Mouse (Mus musculus) myocyte (in vitro differentiated cells): ENCODE measurements around the gene 4930590J08Rik. TPM values are rescaled to one million over a fixed set of nuclear protein-coding genes. Genes with fewer than 3 reads are reported as not detected.

Experiments
- H3K27me3 ChIP-seq: one replicate; pipeline ENCODE4 v1.6.1; 2011; ENCODE audit not compliant: control insufficient read depth, insufficient read depth, insufficient read length
- H3K36me3 ChIP-seq: one replicate; pipeline ENCODE4 v1.6.1; 2011; ENCODE audit not compliant: control insufficient read depth, insufficient read depth
- H3K4me2 ChIP-seq: one replicate; pipeline ENCODE4 v1.6.1; 2011; ENCODE audit warnings: low read depth, control low read depth
- H3K4me3 ChIP-seq: one replicate; pipeline ENCODE4 v1.5.1; 2011; ENCODE audit warnings: mild to moderate bottlenecking, control low read depth, moderate library complexity
- H3K79me2 ChIP-seq: one replicate; pipeline ENCODE4 v1.6.1; 2011; ENCODE audit not compliant: control insufficient read depth, insufficient read depth
- H3ac ChIP-seq: one replicate; pipeline ENCODE4 v1.6.1; 2011; ENCODE audit not compliant: control insufficient read depth, insufficient read length
- CEBPB ChIP-seq: IDR thresholded peaks from 2 replicates; pipeline ENCODE4 v1.6.1; 2011; ENCODE audit warnings: mild to moderate bottlenecking, moderate library complexity; ENCODE audit not compliant: poor library complexity, insufficient read depth, severe bottlenecking
- E2F4 ChIP-seq: IDR thresholded peaks from one replicate; pipeline ENCODE4 v1.6.1; 2011; ENCODE audit warnings: mild to moderate bottlenecking, control low read depth, moderate library complexity; ENCODE audit not compliant: insufficient read depth
- MAX ChIP-seq: IDR thresholded peaks from one replicate; pipeline ENCODE4 v1.6.1; 2011; ENCODE audit warnings: low read depth, mild to moderate bottlenecking, control low read depth
- MYOD1 ChIP-seq, 3 experiments: IDR thresholded peaks; one replicate each; pipeline ENCODE4 v1.6.1; 2011; ENCODE audit warnings: control low read depth in 2 of 3, low read depth in 2 of 3, mild to moderate bottlenecking in 2 of 3, moderate library complexity in 1 of 3; ENCODE audit not compliant: insufficient read length in 2 of 3, control insufficient read depth in 1 of 3
- MYOG ChIP-seq, 3 experiments: IDR thresholded peaks; one replicate each; pipeline ENCODE4 v1.6.1; 2011; ENCODE audit warnings: control low read depth in 2 of 3, low read depth in 2 of 3, mild to moderate bottlenecking in 2 of 3; ENCODE audit not compliant: insufficient read length in 2 of 3, control insufficient read depth in 1 of 3, insufficient read depth in 1 of 3
- POLR2A ChIP-seq: IDR thresholded peaks from one replicate; pipeline ENCODE4 v1.6.1; 2011; ENCODE audit warnings: low read depth, mild to moderate bottlenecking, control low read depth, moderate library complexity; ENCODE audit not compliant: insufficient read length
- POLR2AphosphoS2 ChIP-seq: IDR thresholded peaks from one replicate; pipeline ENCODE4 v1.6.1; 2011; ENCODE audit warnings: low read depth, control low read depth; ENCODE audit not compliant: insufficient read length
- REST ChIP-seq: IDR thresholded peaks from one replicate; pipeline ENCODE4 v1.6.1; 2011; ENCODE audit warnings: mild to moderate bottlenecking, control low read depth, moderate library complexity; ENCODE audit not compliant: insufficient read depth, insufficient read length
- SRF ChIP-seq: IDR thresholded peaks from one replicate; pipeline ENCODE4 v1.6.1; 2011; ENCODE audit warnings: low read depth; ENCODE audit not compliant: control insufficient read depth, insufficient read length
- TCF12 ChIP-seq: IDR thresholded peaks from one replicate; pipeline ENCODE4 v1.6.1; 2011; ENCODE audit warnings: mild to moderate bottlenecking, control low read depth; ENCODE audit not compliant: poor library complexity, insufficient read depth, severe bottlenecking
- TCF3 ChIP-seq: IDR thresholded peaks from one replicate; pipeline ENCODE4 v1.6.1; 2011; ENCODE audit warnings: low read depth, control low read depth; ENCODE audit not compliant: insufficient read length
- USF1 ChIP-seq: IDR thresholded peaks from one replicate; pipeline ENCODE4 v1.6.1; 2011; ENCODE audit warnings: low read depth, mild to moderate bottlenecking, control low read depth, moderate library complexity
- polyA plus RNA-seq: library from polyadenylated mRNA; unstranded; fragments of >200 nt; fragmentation: generic; extraction: Trizol; gene quantifications from one replicate; pipeline ENCODE4 v1.2.1, GENCODE M21; 2012; ENCODE audit warnings: missing spikeins

Gene 4930590J08Rik
- polyA plus RNA-seq, 1 experiment, result 0.32 TPM

GRCm38 (mm10) chr6:91973972-91974371 is 71.4 kb downstream of the 4930590J08Rik start:
- no peak overlapping the region for H3ac ChIP-seq
- TF ChIP-seq SRF (no peak), MYOD1 (IDR thresholded peaks at IDR 0.05; ENCODE audit: control insufficient read depth in 1 of 3, insufficient read length in 2 of 3, low read depth in 2 of 3) (no peak), MAX (no peak), E2F4 (no peak), MYOG (IDR thresholded peaks at IDR 0.05; ENCODE audit: control insufficient read depth in 1 of 3, insufficient read depth in 1 of 3, insufficient read length in 2 of 3, low read depth in 2 of 3) (no peak), POLR2A (no peak), POLR2AphosphoS2 (no peak), USF1 (no peak), TCF12 (no peak), REST (no peak), CEBPB (no peak), TCF3 (no peak)
- no peaks in the 10 kb centered on the region for H3K36me3 ChIP-seq
- H3K4me3 ChIP-seq, result no peak overlapping the region
- no peak overlapping the region for H3K4me2 ChIP-seq
- peaks cover 43% of the 10 kb centered on the region for H3K27me3 ChIP-seq
- H3K79me2 ChIP-seq, result no peaks in the 10 kb centered on the region

- peaks cover 55% of the 10 kb centered on the region for H3K27me3 ChIP-seq
- no peak within 1 kb of the TSS for H3K4me2 ChIP-seq
- no peak for TF ChIP-seq REST
- TF ChIP-seq POLR2A, result no peak
- TF ChIP-seq TCF3, result no peak
- no peak for TF ChIP-seq E2F4
- no peak for TF ChIP-seq USF1
- TF ChIP-seq MAX, result no peak
- no peak for TF ChIP-seq TCF12
- no peak for TF ChIP-seq POLR2AphosphoS2
- no peak for TF ChIP-seq MYOD1 (IDR thresholded peaks at IDR 0.05; ENCODE audit: control insufficient read depth in 1 of 3, insufficient read length in 2 of 3, low read depth in 2 of 3)
- TF ChIP-seq CEBPB, result no peak
- no peak for TF ChIP-seq SRF
- no peak for TF ChIP-seq MYOG (IDR thresholded peaks at IDR 0.05; ENCODE audit: control insufficient read depth in 1 of 3, insufficient read depth in 1 of 3, insufficient read length in 2 of 3, low read depth in 2 of 3)
- H3K4me3 ChIP-seq, result no peak within 1 kb of the TSS
- H3K79me2 ChIP-seq, result no peaks in the 10 kb centered on the region
- no peaks in the 10 kb centered on the region for H3K36me3 ChIP-seq
- no peak within 1 kb of the TSS for H3ac ChIP-seq
These were observed 76.0 kb downstream of the 4930590J08Rik start, which contains the start of gene Fgd5 for GRCm38 (mm10) chr6:91978371-91979300. Fgd5 (plus strand) TSS chr6:91978878.

GRCm38 (mm10) chr6:91979301-91979996 is 76.8 kb downstream of the 4930590J08Rik start:
- no peaks in the 10 kb centered on the region for H3K79me2 ChIP-seq
- no peak overlapping the region for H3ac ChIP-seq
- H3K4me2 ChIP-seq, result no peak overlapping the region
- H3K36me3 ChIP-seq, result no peaks in the 10 kb centered on the region
- peaks cover 55% of the 10 kb centered on the region for H3K27me3 ChIP-seq
- no peak for TF ChIP-seq SRF
- TF ChIP-seq POLR2A, result no peak
- no peak for TF ChIP-seq MYOG (IDR thresholded peaks at IDR 0.05; ENCODE audit: control insufficient read depth in 1 of 3, insufficient read depth in 1 of 3, insufficient read length in 2 of 3, low read depth in 2 of 3)
- TF ChIP-seq POLR2AphosphoS2, result no peak
- TF ChIP-seq MYOD1 (IDR thresholded peaks at IDR 0.05; ENCODE audit: control insufficient read depth in 1 of 3, insufficient read length in 2 of 3, low read depth in 2 of 3), result no peak
- no peak for TF ChIP-seq MAX
- TF ChIP-seq TCF3, result no peak
- no peak for TF ChIP-seq TCF12
- TF ChIP-seq E2F4, result no peak
- no peak overlapping the region for H3K4me3 ChIP-seq

- no peaks in the 10 kb centered on the region for H3K36me3 ChIP-seq
- no peak overlapping the region for H3K4me3 ChIP-seq
- no peak overlapping the region for H3ac ChIP-seq
- H3K4me2 ChIP-seq, result no peak overlapping the region
- TF ChIP-seq TCF12 (no peak), MYOG (IDR thresholded peaks at IDR 0.05; ENCODE audit: control insufficient read depth in 1 of 3, insufficient read depth in 1 of 3, insufficient read length in 2 of 3, low read depth in 2 of 3) (no peak), SRF (no peak), CEBPB (no peak), POLR2A (no peak), MYOD1 (IDR thresholded peaks at IDR 0.05; ENCODE audit: control insufficient read depth in 1 of 3, insufficient read length in 2 of 3, low read depth in 2 of 3) (no peak), MAX (no peak), USF1 (no peak), REST (no peak), TCF3 (no peak), POLR2AphosphoS2 (no peak), E2F4 (no peak)
- H3K27me3 ChIP-seq, result peaks cover 49% of the 10 kb centered on the region
- H3K79me2 ChIP-seq, result no peaks in the 10 kb centered on the region
These were observed 77.4 kb downstream of the 4930590J08Rik start for GRCm38 (mm10) chr6:91980011-91980410.
